Mouse (Mus musculus) stomach, embryonic 14.5 days (tissue): Measurements from ENCODE around the gene Itga6. TPM values are rescaled to one million over a fixed set of nuclear protein-coding genes. Genes with fewer than 3 reads are reported as not detected.
"Not testable (repeated sequence)": the region's sequence is repeated elsewhere in the genome, so short reads cannot be mapped to it uniquely, and the experiment has no call there.

ENCODE experiments used
- ATAC-seq: fragments of 200-750 bp; cut with Nextera tagmentation; 2 replicates; pipeline ENCODE4 v1.8.0; 2017; ENCODE audit warnings: low read depth, moderate TSS enrichment; ENCODE audit not compliant: insufficient number of reproducible peaks, insufficient read depth, low FRiP score
- H3K27ac ChIP-seq: fragments of 300-500 bp; sonication (generic); 2 replicates; pipeline ENCODE4 v1.5.1; 2014; ENCODE audit warnings: mild to moderate bottlenecking, low read length, moderate library complexity, mixed read lengths
- H3K27me3 ChIP-seq: fragments of 300-500 bp; sonication (generic); 2 replicates; pipeline ENCODE4 v1.6.1; 2014; ENCODE audit warnings: low read length, control low read depth, mixed read lengths; ENCODE audit not compliant: control insufficient read depth, insufficient read depth
- H3K36me3 ChIP-seq: fragments of 300-500 bp; sonication (generic); 2 replicates; pipeline ENCODE4 v1.6.1; 2014; ENCODE audit warnings: mild to moderate bottlenecking, control low read depth, low read length, moderate library complexity, mixed read lengths; ENCODE audit not compliant: control insufficient read depth, insufficient read depth
- H3K4me1 ChIP-seq: fragments of 300-500 bp; sonication (generic); 2 replicates; pipeline ENCODE4 v1.6.1; 2014; ENCODE audit warnings: low read length, control low read depth, mixed read lengths; ENCODE audit not compliant: control insufficient read depth, insufficient read depth
- H3K4me2 ChIP-seq: fragments of 300-500 bp; sonication (generic); replicated peaks from 2 replicates; pipeline ENCODE4 v1.6.1; 2014; ENCODE audit warnings: low read depth, low read length, control low read depth
- H3K4me3 ChIP-seq: fragments of 300-500 bp; sonication (generic); 2 replicates; pipeline ENCODE4 v1.5.1; 2014; ENCODE audit warnings: low read depth, low read length, control low read depth
- H3K9ac ChIP-seq: fragments of 300-500 bp; sonication (generic); replicated peaks from 2 replicates; pipeline ENCODE4 v1.6.1; 2014; ENCODE audit warnings: low read depth, mild to moderate bottlenecking, control low read depth, low read length, moderate library complexity, mixed read lengths
- H3K9me3 ChIP-seq: fragments of 300-500 bp; sonication (generic); 2 replicates; pipeline ENCODE4 v1.6.1; 2016; ENCODE audit warnings: low read depth, low read length, control low read depth; ENCODE audit not compliant: control insufficient read depth
- WGBS: fragments of 180-500 bp; shearing (Covaris S2); extraction: QIAGEN DNeasy Blood & Tissue Kit; methylation state at CpG from one replicate; pipeline ENCODE4 v1.1.7; 2014; 5-methylcytosine and 5-hydroxymethylcytosine counted together
- polyA plus RNA-seq: library from polyadenylated mRNA; unstranded; fragments of >200 nt; fragmentation: Nextera tagmentation; extraction: Ambion mirVana; gene quantifications from 2 replicates; pipeline ENCODE4 v1.2.1, GENCODE M21; 2014

Gene Itga6
- polyA plus RNA-seq, 1 experiment from 2014 or later: 65.5 TPM

DNA sequence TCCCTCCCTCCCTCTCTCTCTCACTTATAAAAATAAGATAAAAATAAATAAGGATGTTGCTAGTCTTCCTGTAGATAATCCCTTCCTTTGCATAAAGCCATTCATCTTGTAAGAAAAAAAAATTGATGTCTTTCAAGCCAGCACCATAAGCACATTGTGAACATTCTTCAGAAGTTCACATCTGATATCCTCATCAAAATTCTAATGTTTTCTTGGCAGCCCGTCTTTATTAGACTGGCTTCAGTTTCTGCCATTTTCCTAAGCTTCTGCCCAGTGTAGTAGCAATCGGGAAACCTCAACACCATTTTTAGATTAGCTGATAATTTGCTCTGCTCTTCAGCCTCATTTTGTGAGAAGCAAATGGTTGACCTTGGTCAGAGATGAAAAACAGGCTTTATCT, 33.8 kb upstream of the Itga6 start:
- Histone ChIP-seq H3K4me1 (no peaks in the 10 kb centered on the region), H3K36me3 (no peaks in the 10 kb centered on the region), H3K27ac (no peak overlapping the region), H3K9ac (no peak overlapping the region), H3K4me3 (no peak overlapping the region), H3K4me2 (no peak overlapping the region), H3K9me3 (no peaks in the 10 kb centered on the region; the same call in 1 of the 2 replicates), H3K27me3 (no peaks in the 10 kb centered on the region)
- ATAC-seq: no peak
- WGBS: 70% methylated on average over 2 of the region's 2 CpGs

DNA sequence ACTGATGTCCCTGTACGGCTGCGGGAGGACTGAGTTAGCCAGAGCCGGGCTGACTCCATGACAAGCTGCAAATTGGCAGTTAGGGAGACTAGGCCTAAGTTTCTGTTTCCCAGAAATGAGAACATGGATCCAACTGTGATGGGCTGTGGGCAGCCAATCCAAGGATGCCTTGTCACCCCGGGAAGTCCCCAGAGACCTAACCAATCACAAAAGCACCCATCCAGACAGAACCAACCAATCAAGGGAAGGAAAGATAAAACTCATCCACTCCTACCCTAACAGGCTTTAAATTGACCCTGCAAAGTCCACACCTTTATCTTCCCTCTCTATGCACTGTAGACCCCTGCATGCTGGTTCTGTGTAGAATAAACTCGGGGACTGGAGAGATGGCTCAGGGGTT, 31.0 kb upstream of the Itga6 start:
- no peak for ATAC-seq
- WGBS: 91% methylated on average over 5 of the region's 5 CpGs
- Histone ChIP-seq H3K36me3 (no peaks in the 10 kb centered on the region), H3K9ac (no peak overlapping the region), H3K4me1 (0 out of 2 replicates have a peak, but pooled peaks cover 4% of the 10 kb centered on the region), H3K27me3 (no peaks in the 10 kb centered on the region), H3K4me3 (no peak overlapping the region), H3K4me2 (no peak overlapping the region), H3K9me3 (no peaks in the 10 kb centered on the region), H3K27ac (no peak overlapping the region)

DNA sequence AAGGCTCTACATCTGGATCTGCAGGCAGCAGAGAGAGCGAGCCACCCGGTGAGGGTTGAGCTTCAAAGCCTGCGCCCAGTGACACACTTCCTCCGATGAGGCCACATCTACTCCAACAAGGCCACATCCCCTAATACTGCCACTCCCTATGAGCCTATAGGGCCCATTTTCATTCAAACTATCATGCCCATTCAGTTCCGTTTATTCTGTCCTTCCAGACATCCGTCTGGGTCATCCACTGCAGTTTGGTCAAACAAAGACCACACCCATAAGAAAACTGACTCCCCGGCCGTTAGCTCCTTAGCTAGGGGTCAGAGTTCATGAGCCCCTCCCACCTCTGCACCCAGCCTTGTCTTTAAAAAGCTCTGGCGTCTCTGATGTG, 26.4 kb upstream of the Itga6 start:
- 38% methylated on average over 9 of the region's 9 CpGs for WGBS
- H3K27ac ChIP-seq: no peak overlapping the region; the same call in 1 of the 2 replicates

DNA sequence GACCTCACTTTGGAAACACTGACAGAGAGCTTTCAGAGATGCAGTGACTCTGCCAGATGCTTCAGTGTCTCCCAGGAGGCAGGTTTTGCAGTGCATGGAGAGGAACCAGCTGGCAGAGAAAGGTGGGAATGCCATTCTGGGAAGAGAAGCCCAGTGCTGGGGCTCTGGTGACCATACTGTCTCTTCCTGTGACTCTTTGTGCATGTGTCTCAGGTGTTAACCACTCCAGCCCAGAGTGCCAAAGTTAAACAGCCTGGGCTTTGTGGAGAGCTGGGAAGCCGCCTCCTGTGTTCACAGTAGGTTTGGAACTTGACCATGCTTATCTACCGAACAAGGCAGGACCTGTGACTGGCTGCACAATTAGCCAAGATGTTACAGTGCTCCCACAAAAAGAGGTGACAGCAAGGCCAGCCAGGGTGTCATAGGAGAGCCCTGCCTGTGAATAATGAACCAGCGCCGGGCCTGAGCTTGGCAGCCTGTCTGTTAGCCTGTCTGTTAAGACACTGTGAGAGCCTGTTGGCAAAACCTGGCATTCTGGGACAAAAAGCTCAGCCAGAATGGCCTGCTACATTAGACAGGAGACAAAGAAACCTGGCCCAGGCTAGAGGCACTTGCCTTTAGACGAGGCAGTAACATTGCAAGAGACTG, 25.9 kb upstream of the Itga6 start:
- H3K27me3 ChIP-seq: no peaks in the 10 kb centered on the region
- H3K36me3 ChIP-seq: no peaks in the 10 kb centered on the region
- no peak overlapping the region for H3K4me2 ChIP-seq
- WGBS: 58% methylated on average over 5 of the region's 5 CpGs
- 0 out of 2 replicates have a peak, but pooled peaks have one; percentile 28 for ATAC-seq
- no peak overlapping the region for H3K4me3 ChIP-seq
- 0 out of 2 replicates have a peak, but pooled peaks cover 4% of the 10 kb centered on the region for H3K4me1 ChIP-seq
- no peak overlapping the region; the same call in 1 of the 2 replicates for H3K27ac ChIP-seq
- no peak overlapping the region for H3K9ac ChIP-seq
- no peaks in the 10 kb centered on the region for H3K9me3 ChIP-seq

More for the DNA sequence above, 26.4 kb upstream of the Itga6 start:
- no peaks in the 10 kb centered on the region for H3K27me3 ChIP-seq
- H3K4me1 ChIP-seq: 0 out of 2 replicates have a peak, but pooled peaks cover 4% of the 10 kb centered on the region
- no peak overlapping the region for H3K4me3 ChIP-seq
- no peaks in the 10 kb centered on the region for H3K9me3 ChIP-seq
- H3K4me2 ChIP-seq: no peak overlapping the region
- ATAC-seq: no peak
- H3K36me3 ChIP-seq: no peaks in the 10 kb centered on the region
- H3K9ac ChIP-seq: no peak overlapping the region

DNA sequence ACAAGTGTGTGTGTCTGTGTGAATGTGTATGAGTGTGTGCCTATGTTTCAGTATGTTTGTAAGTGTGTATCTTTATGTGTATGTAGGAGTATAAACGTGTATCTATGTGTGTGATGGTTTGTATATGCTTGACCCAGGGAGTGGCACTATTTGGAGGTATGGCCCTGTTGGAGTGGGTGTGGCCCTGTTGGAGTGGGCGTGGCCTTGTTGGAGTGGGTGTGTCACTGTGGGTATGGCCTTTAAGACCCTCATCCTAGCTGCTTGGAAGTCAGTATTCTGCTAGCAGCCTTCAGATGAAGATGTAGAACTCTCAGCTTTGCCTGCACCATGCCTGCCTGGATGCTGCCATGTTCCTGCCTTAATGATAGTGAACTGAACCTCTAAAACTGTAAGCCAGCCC, 24.9 kb upstream of the Itga6 start:
- ATAC-seq, H3K4me1 ChIP-seq, H3K36me3 ChIP-seq, H3K27ac ChIP-seq, H3K4me2 ChIP-seq, H3K9me3 ChIP-seq, H3K4me3 ChIP-seq, H3K27me3 ChIP-seq, H3K9ac ChIP-seq: not testable (repeated sequence)
- 64% methylated on average over 2 of the region's 2 CpGs for WGBS

DNA sequence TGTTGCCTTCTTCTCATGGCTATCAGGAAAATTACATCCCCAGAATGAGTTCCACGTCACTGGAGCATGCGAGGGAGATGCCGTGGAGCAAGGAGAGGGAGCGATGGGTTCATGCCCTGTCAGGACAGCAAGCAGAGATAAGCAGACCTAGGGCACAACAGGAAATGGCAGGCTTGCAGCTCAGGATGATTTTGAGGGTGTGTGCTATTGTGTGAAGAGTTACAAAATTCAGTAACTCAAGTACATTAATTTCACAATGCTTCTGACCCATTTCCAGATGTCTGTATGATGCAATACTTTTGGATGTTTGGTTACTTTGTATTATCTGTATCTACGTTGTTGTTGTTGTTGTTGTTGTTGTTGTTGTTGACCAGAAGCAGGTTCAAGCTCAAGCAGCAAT, 22.5 kb upstream of the Itga6 start:
- no peak overlapping the region for H3K9ac ChIP-seq
- no peaks in the 10 kb centered on the region for H3K36me3 ChIP-seq
- 0 out of 2 replicates have a peak, but pooled peaks cover 4% of the 10 kb centered on the region for H3K4me1 ChIP-seq
- H3K27ac ChIP-seq: no peak overlapping the region
- 68% methylated on average over 5 of the region's 5 CpGs for WGBS
- no peak overlapping the region for H3K4me3 ChIP-seq
- H3K9me3 ChIP-seq: no peaks in the 10 kb centered on the region
- no peaks in the 10 kb centered on the region for H3K27me3 ChIP-seq
- no peak overlapping the region for H3K4me2 ChIP-seq
- no peak for ATAC-seq

DNA sequence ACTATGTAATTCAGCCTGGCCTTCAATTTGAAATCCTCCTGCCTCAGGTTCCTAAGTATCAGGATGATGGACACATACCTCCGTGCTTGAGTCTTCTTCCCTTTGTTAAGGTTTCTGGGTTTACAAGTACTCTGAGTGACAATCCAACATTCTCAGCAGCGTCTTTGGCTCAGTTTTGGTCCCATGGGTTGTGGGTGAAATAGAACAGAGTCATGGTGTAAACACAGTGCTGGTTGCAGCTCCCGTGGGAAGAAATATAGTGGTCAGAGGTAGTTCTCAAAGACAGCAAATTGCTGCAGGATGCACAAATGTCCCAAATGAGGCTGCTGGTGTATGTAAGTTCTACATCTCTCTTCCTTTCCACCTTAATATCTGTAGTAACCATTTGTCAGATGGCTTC, 21.8 kb upstream of the Itga6 start:
- H3K36me3 ChIP-seq: no peaks in the 10 kb centered on the region
- H3K4me1 ChIP-seq: 0 out of 2 replicates have a peak, but pooled peaks cover 4% of the 10 kb centered on the region
- H3K9ac ChIP-seq: no peak overlapping the region
- no peaks in the 10 kb centered on the region for H3K27me3 ChIP-seq
- no peak for ATAC-seq
- H3K4me3 ChIP-seq: no peak overlapping the region
- WGBS: 81% methylated on average over 3 of the region's 3 CpGs
- H3K27ac ChIP-seq: no peak overlapping the region
- no peak overlapping the region for H3K4me2 ChIP-seq
- no peaks in the 10 kb centered on the region for H3K9me3 ChIP-seq

DNA sequence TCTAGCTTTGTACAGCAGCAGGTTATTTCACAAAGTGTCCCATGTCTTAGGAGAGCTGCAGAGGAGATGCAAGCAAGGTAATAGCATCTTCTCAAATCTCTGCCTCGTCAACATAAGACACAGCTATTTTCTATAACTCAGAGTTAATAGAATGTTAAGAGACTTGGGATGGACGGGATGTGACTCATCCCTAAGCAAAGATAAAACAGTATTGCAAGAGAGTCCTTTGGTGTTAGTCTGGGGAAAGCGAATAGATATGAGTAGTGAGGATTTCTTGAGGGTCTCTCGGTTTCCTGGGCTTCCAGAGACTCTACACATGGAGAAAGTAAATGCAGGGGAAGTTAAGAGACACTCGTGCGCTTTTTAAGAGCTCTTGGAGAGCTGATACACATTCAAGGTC, 21.4 kb upstream of the Itga6 start:
- no peak for ATAC-seq
- H3K27ac ChIP-seq: no peak overlapping the region
- no peak overlapping the region for H3K9ac ChIP-seq
- H3K4me2 ChIP-seq: no peak overlapping the region
- H3K36me3 ChIP-seq: no peaks in the 10 kb centered on the region
- H3K9me3 ChIP-seq: no peaks in the 10 kb centered on the region
- H3K4me1 ChIP-seq: 0 out of 2 replicates have a peak, but pooled peaks cover 4% of the 10 kb centered on the region
- WGBS: 69% methylated on average over 6 of the region's 6 CpGs
- H3K27me3 ChIP-seq: no peaks in the 10 kb centered on the region
- H3K4me3 ChIP-seq: no peak overlapping the region

DNA sequence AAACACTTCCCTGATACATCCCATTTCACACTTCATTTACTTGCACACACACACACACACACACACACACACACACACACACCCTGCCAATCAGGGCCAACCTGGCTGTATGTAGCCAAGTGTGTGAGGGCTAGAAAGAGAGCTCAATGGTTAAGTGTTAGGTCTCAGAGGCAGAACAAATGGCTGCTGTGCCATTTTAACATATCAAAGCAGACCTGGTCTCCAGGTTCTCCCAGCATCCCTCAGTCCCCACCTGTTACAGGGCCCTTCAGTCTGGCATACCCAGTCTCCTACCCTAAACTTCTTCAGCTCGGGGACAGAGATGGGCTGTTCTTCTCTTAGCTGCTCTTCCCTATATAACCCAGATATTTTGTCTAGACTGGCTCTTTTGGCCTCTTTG, 20.0 kb upstream of the Itga6 start:
- H3K4me2 ChIP-seq: no peak overlapping the region
- no peaks in the 10 kb centered on the region for H3K36me3 ChIP-seq
- H3K4me3 ChIP-seq: no peak overlapping the region
- H3K27me3 ChIP-seq: no peaks in the 10 kb centered on the region
- H3K9ac ChIP-seq: no peak overlapping the region
- 71% methylated on average over 1 of the region's 1 CpGs for WGBS
- H3K9me3 ChIP-seq: no peaks in the 10 kb centered on the region
- no peak overlapping the region for H3K27ac ChIP-seq
- H3K4me1 ChIP-seq: no peaks in the 10 kb centered on the region
- no peak for ATAC-seq
